Mouse (Mus musculus): ENCODE data around the gene Gm11568. TPM values are rescaled to one million over a fixed set of nuclear protein-coding genes. Genes with fewer than 3 reads are reported as not detected.
"Not testable (repeated sequence)": the region's sequence is repeated elsewhere in the genome, so short reads cannot be mapped to it uniquely, and the experiment has no call there.

The Gm11568 gene
- not detected in 2 replicates for polyA plus RNA-seq (2014; fragmentation: Nextera tagmentation; extraction: Ambion mirVana)

DNA sequence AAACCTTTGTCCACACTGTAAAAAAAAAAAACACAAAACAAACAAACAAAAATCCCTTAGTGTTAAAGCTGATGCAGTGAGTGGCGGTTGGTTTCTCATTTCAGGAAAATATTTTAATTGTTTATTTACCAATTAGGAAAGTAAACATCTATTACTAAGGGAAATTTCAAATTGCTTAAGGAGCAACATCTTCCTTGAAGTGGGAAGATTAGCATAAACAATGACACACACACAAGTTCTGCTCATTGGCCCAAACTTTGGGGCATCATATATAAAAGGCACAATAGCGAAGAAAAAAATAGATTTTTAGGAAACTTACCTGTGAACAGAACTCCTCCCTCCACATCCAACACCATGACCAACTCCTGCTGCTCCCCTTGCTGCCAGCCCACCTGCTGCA, at the start of gene Gm11568:
Gene Gm11568 (plus strand): TSS at position 301 of the 400 bp plus-strand sequence.
- no peak for ATAC-seq (replicated peaks; ENCODE audit: low FRiP score)
- 80% methylated on average over 2 of the region's 2 CpGs for WGBS

DNA sequence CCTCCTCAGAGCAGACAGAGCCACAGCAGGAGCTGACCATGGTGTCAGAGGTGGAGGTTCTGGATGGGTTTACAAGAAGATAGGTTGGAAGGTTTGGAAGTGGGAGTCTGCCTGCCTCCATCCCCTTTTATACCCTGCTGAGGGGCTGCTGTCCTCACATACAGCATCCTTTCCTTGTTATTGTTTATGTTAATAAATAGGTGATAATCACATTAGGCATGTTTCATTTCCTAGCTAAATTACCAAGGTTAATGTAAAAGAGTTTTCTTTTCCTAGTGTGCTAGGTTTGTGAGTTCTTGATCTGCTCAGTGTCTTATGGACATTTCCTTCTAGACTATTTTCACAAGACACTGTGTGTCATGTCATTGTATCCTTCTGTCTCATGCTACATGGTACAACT, 47.9 kb upstream of the Gm11568 start, which contains the start of gene Krtap4-13:
Gene Krtap4-13 (minus strand): TSS at position 101 of the 400 bp plus-strand sequence.
- H3K36me3 ChIP-seq (ENCODE audit: control insufficient read depth, insufficient read depth, low read length); H3K9me3 ChIP-seq (ENCODE audit: control insufficient read depth, low read length); H3K4me2 ChIP-seq; H3K4me1 ChIP-seq (replicated peaks; ENCODE audit: control insufficient read depth, insufficient read depth, low read length); ATAC-seq (replicated peaks; ENCODE audit: low FRiP score); DNase-seq (ENCODE audit: low spot score); H3K27me3 ChIP-seq (replicated peaks; ENCODE audit: control insufficient read depth, insufficient read depth, low read length); H3K27ac ChIP-seq (ENCODE audit: low read depth, low read length); H3K4me3 ChIP-seq (ENCODE audit: low read depth, low read length); H3K9ac ChIP-seq (ENCODE audit: low read depth, low read length): not testable (repeated sequence)

More for the DNA sequence above, at the start of gene Gm11568:
- Histone ChIP-seq H3K36me3 (ENCODE audit: control insufficient read depth, insufficient read depth, low read length) (no peaks in the 10 kb centered on the region), H3K4me2 (no peak within 1 kb of the TSS), H3K27ac (ENCODE audit: low read depth, low read length) (no peak within 1 kb of the TSS), H3K9me3 (ENCODE audit: control insufficient read depth, low read length) (no peaks in the 10 kb centered on the region), H3K4me3 (ENCODE audit: low read depth, low read length) (no peak within 1 kb of the TSS), H3K9ac (ENCODE audit: low read depth, low read length) (no peak within 1 kb of the TSS), H3K4me1 (replicated peaks; ENCODE audit: control insufficient read depth, insufficient read depth, low read length) (no peaks in the 10 kb centered on the region), H3K27me3 (replicated peaks; ENCODE audit: control insufficient read depth, insufficient read depth, low read length) (no peaks in the 10 kb centered on the region)
- DNase-seq (ENCODE audit: low spot score), result no peak

DNA sequence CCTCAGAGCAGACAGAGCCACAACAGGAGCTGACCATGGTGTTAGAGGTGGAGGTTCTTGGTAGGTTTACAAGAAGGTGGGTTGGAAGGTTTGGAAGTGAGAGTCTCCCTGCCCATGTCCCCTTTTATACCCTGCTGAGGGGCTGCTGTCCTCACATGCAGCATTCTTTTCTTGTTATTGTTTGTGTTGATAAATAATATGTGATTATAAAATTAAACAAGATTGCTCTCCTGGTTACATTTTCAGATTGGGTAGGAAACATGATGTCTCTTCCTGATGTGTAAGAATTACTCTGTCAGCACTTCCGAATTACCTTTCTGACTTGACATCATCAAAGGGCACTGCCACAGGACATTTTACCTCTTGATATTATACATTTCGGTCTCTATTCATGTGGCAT, 42.2 kb upstream of the Gm11568 start, which contains the start of gene Gm11564:
Gene Gm11564 (minus strand): TSS at position 101 of the 400 bp plus-strand sequence.
- H3K4me3 ChIP-seq (ENCODE audit: low read depth, low read length); H3K9ac ChIP-seq (ENCODE audit: low read depth, low read length); DNase-seq (ENCODE audit: low spot score); H3K27ac ChIP-seq (ENCODE audit: low read depth, low read length); H3K27me3 ChIP-seq (replicated peaks; ENCODE audit: control insufficient read depth, insufficient read depth, low read length); H3K4me2 ChIP-seq; ATAC-seq (replicated peaks; ENCODE audit: low FRiP score); H3K36me3 ChIP-seq (ENCODE audit: control insufficient read depth, insufficient read depth, low read length); H3K9me3 ChIP-seq (ENCODE audit: control insufficient read depth, low read length); H3K4me1 ChIP-seq (replicated peaks; ENCODE audit: control insufficient read depth, insufficient read depth, low read length): not testable (repeated sequence)
- 86% methylated on average over 2 of the region's 2 CpGs for WGBS

DNA sequence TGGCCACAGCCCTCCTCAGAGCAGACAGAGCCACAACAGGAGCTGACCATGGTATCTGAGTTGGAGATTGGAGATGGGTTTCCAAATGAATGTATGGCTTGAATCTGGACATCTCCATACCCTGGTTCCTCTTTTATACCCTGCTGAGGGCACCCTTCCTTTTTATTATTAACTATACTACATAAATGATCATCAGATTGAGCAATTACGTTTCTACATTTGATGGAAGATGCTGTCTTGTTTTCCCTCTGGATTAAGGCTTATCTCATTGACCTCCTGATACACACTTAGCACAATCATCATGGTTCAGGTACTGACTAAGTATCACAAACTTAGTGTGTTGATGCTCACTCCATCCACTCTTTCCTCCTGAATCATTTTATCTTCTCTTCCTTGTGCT, 19.8 kb upstream of the Gm11568 start, which contains the start of gene 2300003K06Rik:
Gene 2300003K06Rik (minus strand): TSS at position 101 of the 400 bp plus-strand sequence.
- Histone ChIP-seq H3K4me2 (no peak within 1 kb of the TSS), H3K4me1 (replicated peaks; ENCODE audit: control insufficient read depth, insufficient read depth, low read length) (no peaks in the 10 kb centered on the region), H3K27me3 (replicated peaks; ENCODE audit: control insufficient read depth, insufficient read depth, low read length) (no peaks in the 10 kb centered on the region), H3K9me3 (ENCODE audit: control insufficient read depth, low read length) (no peaks in the 10 kb centered on the region), H3K36me3 (ENCODE audit: control insufficient read depth, insufficient read depth, low read length) (no peaks in the 10 kb centered on the region), H3K9ac (ENCODE audit: low read depth, low read length) (no peak within 1 kb of the TSS), H3K4me3 (ENCODE audit: low read depth, low read length) (no peak within 1 kb of the TSS), H3K27ac (ENCODE audit: low read depth, low read length) (no peak within 1 kb of the TSS)
- 67% methylated on average over 1 of the region's 1 CpGs for WGBS
- ATAC-seq (replicated peaks; ENCODE audit: low FRiP score) (no peak), DNase-seq (ENCODE audit: low spot score) (no peak)

DNA sequence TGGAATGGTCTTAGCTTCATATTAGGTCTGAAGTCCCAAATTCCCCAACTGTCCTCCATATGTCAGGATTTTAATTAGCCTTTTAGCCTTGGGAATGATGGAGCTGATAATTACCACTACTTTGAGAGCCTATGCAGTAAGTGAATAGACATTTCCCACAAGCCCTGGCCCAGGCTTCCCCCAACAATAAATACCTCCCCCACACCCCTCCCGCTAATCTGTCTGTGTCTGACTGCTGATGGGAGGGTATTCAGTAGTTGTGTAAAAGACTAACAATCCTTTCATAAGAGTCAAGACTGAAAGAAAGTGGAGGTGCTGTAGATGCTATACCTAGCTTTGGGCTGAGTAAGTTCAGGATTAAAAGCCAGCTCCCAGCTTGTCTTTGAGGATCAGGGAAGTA, 15.5 kb upstream of the Gm11568 start:
- DNase-seq (ENCODE audit: low spot score) (no peak), ATAC-seq (replicated peaks; ENCODE audit: low FRiP score) (no peak)
- Histone ChIP-seq H3K9me3 (ENCODE audit: control insufficient read depth, low read length) (no peaks in the 10 kb centered on the region), H3K4me1 (replicated peaks; ENCODE audit: control insufficient read depth, insufficient read depth, low read length) (no peaks in the 10 kb centered on the region), H3K4me3 (ENCODE audit: low read depth, low read length) (no peak overlapping the region), H3K27me3 (replicated peaks; ENCODE audit: control insufficient read depth, insufficient read depth, low read length) (no peaks in the 10 kb centered on the region), H3K9ac (ENCODE audit: low read depth, low read length) (no peak overlapping the region), H3K27ac (ENCODE audit: low read depth, low read length) (no peak overlapping the region), H3K36me3 (ENCODE audit: control insufficient read depth, insufficient read depth, low read length) (no peaks in the 10 kb centered on the region), H3K4me2 (no peak overlapping the region)
- WGBS, result 79% methylated on average over 1 of the region's 1 CpGs

DNA sequence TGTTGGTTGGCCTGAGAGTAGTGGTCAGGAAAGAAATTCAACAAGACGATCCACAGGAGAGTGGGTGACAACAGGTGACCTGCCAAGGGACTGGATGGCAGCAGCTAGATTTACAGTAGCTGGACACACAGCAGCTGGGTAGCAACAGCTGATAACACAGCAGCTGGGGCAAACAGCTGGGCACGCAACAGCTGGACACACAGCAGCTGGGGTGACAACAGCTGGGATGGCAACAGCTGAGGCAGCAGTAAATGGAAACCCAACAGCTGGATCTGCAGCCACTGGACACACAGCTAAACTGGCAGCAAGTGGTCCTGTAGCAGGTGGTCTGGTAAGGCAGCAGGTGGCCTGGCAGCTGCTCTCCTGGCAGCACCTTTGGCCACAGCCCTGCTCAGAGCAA, 11.0 kb upstream of the Gm11568 start:
- H3K4me3 ChIP-seq (ENCODE audit: low read depth, low read length), result no peak overlapping the region
- H3K27ac ChIP-seq (ENCODE audit: low read depth, low read length), result no peak overlapping the region
- no peak for ATAC-seq (replicated peaks; ENCODE audit: low FRiP score)
- 90% methylated on average over 2 of the region's 2 CpGs for WGBS
- no peaks in the 10 kb centered on the region for H3K4me1 ChIP-seq (replicated peaks; ENCODE audit: control insufficient read depth, insufficient read depth, low read length)
- no peak for DNase-seq (ENCODE audit: low spot score)
- no peaks in the 10 kb centered on the region for H3K27me3 ChIP-seq (replicated peaks; ENCODE audit: control insufficient read depth, insufficient read depth, low read length)
- no peak overlapping the region for H3K9ac ChIP-seq (ENCODE audit: low read depth, low read length)
- no peaks in the 10 kb centered on the region for H3K9me3 ChIP-seq (ENCODE audit: control insufficient read depth, low read length)
- H3K4me2 ChIP-seq, result no peak overlapping the region
- H3K36me3 ChIP-seq (ENCODE audit: control insufficient read depth, insufficient read depth, low read length), result no peaks in the 10 kb centered on the region

DNA sequence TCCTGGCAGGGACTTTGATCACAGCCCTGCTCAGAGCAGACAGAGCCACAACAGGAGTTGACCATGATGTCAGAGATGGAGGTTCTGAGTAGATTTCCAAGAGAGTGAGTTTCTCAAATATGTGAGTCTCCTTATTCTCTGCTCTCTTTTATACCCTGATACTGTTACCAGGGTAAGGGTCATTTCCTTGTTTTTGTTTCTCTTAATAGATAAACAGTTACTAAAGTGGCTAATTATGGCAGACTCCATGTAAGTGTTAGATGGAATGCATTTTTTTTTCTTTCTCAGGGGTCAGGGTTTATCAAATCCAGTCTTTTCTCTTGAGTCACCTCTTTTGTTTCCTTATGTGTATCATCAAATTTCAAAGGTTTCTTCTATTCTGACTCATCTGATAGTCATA, 6.2 kb upstream of the Gm11568 start, which contains the start of gene Krtap4-16:
Gene Krtap4-16 (minus strand): TSS at position 101 of the 400 bp plus-strand sequence.
- H3K4me1 ChIP-seq (replicated peaks; ENCODE audit: control insufficient read depth, insufficient read depth, low read length), result no peaks in the 10 kb centered on the region
- no peaks in the 10 kb centered on the region for H3K27me3 ChIP-seq (replicated peaks; ENCODE audit: control insufficient read depth, insufficient read depth, low read length)
- ATAC-seq (replicated peaks; ENCODE audit: low FRiP score) (no peak), DNase-seq (ENCODE audit: low spot score) (no peak)
- H3K9me3 ChIP-seq (ENCODE audit: control insufficient read depth, low read length), result no peaks in the 10 kb centered on the region
- no peak within 1 kb of the TSS for H3K27ac ChIP-seq (ENCODE audit: low read depth, low read length)
- H3K4me2 ChIP-seq, result no peak within 1 kb of the TSS
- H3K4me3 ChIP-seq (ENCODE audit: low read depth, low read length), result no peak within 1 kb of the TSS
- no peak within 1 kb of the TSS for H3K9ac ChIP-seq (ENCODE audit: low read depth, low read length)
- H3K36me3 ChIP-seq (ENCODE audit: control insufficient read depth, insufficient read depth, low read length), result no peaks in the 10 kb centered on the region

DNA sequence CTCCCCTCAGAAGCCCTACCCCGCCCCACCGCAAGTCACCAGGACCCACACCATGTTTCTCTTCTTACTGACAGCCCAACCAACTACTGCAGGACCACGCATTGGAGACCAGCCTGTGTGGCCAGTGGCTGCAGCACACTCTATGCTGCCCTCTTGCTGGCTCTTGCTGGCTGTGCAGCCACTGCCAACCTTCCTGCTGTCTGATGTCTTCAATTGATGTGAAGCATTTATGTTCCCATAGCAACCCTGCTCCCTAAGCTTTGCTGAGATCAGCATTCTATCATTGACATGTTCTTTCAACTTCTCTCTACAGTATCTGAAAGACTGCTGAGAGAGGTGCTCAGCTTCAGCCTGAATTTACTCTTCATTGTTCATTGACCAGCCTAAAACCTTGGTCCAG, 3.6 kb upstream of the Gm11568 start:
- 53% methylated on average over 3 of the region's 3 CpGs for WGBS

DNA sequence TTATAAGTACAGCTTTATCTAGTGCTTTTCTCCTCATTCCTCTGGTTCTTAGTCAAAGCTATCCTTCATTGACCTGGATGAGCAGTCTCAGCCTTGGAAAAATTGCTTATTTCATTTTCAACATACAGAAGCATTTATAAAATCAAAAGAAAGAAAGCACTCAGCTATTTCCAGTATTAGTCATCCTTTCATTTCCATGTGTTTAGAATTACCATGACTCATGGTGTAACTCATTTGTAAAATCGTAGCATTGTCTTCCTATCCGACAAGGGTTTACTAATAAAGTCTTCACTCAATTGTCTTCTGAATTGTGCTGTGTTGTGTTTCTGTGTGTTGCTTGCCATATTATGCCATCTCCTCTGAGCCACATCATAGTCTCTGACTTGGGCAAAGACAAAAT, 1.0 kb downstream of the Gm11568 start:
- no peak overlapping the region for H3K27ac ChIP-seq (ENCODE audit: low read depth, low read length)
- DNase-seq (ENCODE audit: low spot score) (no peak), ATAC-seq (replicated peaks; ENCODE audit: low FRiP score) (no peak)
- H3K4me2 ChIP-seq, result no peak overlapping the region
- H3K9me3 ChIP-seq (ENCODE audit: control insufficient read depth, low read length), result no peaks in the 10 kb centered on the region
- no peaks in the 10 kb centered on the region for H3K27me3 ChIP-seq (replicated peaks; ENCODE audit: control insufficient read depth, insufficient read depth, low read length)
- H3K9ac ChIP-seq (ENCODE audit: low read depth, low read length), result no peak overlapping the region
- no peaks in the 10 kb centered on the region for H3K4me1 ChIP-seq (replicated peaks; ENCODE audit: control insufficient read depth, insufficient read depth, low read length)
- H3K4me3 ChIP-seq (ENCODE audit: low read depth, low read length), result no peak overlapping the region
- 79% methylated on average over 2 of the region's 2 CpGs for WGBS
- no peaks in the 10 kb centered on the region for H3K36me3 ChIP-seq (ENCODE audit: control insufficient read depth, insufficient read depth, low read length)

More for the DNA sequence above, 3.6 kb upstream of the Gm11568 start:
- H3K4me2 ChIP-seq, result no peak overlapping the region
- ATAC-seq (replicated peaks; ENCODE audit: low FRiP score) (no peak), DNase-seq (ENCODE audit: low spot score) (no peak)
- no peak overlapping the region for H3K4me3 ChIP-seq (ENCODE audit: low read depth, low read length)
- H3K27me3 ChIP-seq (replicated peaks; ENCODE audit: control insufficient read depth, insufficient read depth, low read length), result no peaks in the 10 kb centered on the region
- no peaks in the 10 kb centered on the region for H3K9me3 ChIP-seq (ENCODE audit: control insufficient read depth, low read length)
- H3K4me1 ChIP-seq (replicated peaks; ENCODE audit: control insufficient read depth, insufficient read depth, low read length), result no peaks in the 10 kb centered on the region
- H3K9ac ChIP-seq (ENCODE audit: low read depth, low read length), result no peak overlapping the region
- H3K27ac ChIP-seq (ENCODE audit: low read depth, low read length), result no peak overlapping the region
- no peaks in the 10 kb centered on the region for H3K36me3 ChIP-seq (ENCODE audit: control insufficient read depth, insufficient read depth, low read length)

All from liver, embryonic 11.5 days (tissue).